Mouse (Mus musculus) lung, adult 2 months (tissue): Measurements from ENCODE around the gene Mvb12a.

Experiments used
- CTCF ChIP-seq: fragments of 200-500 bp; IDR thresholded peaks from 2 replicates; pipeline ENCODE4 v1.5.1; 2011; ENCODE audit warnings: mild to moderate bottlenecking, low read length, control low read depth; ENCODE audit not compliant: insufficient read depth
- POLR2A ChIP-seq: fragments of 200-500 bp; IDR thresholded peaks from 2 replicates; pipeline ENCODE4 v1.6.1; 2011; ENCODE audit warnings: low read depth, mild to moderate bottlenecking, control low read depth, low read length, borderline replicate concordance; ENCODE audit errors: extremely low read depth

GRCm38 (mm10) chr8:71572077-71572476 lies 29.4 kb downstream of the Mvb12a start:
- TF ChIP-seq CTCF, result no peak
- TF ChIP-seq POLR2A, result no peak
